Mouse (Mus musculus): ENCODE results near the gene Emsy. TPM values are rescaled to one million over a fixed set of nuclear protein-coding genes. Genes with fewer than 3 reads are reported as not detected.

Gene Emsy
- polyA plus RNA-seq (2012; rRNA removed) = 44.2 and 47.4 TPM in 2 replicates

GRCm38 (mm10) chr7:98656531-98657221, at the start of gene Emsy:
Gene Emsy (minus strand): TSS chr7:98656783.

GRCm38 (mm10) chr7:98702283-98703240, 46.0 kb upstream of the Emsy start, which contains the start of gene Thap12:
Gene Thap12 (plus strand): TSS chr7:98703103.

Other genes starting within 250 kb of the Emsy start
- gene Gucy2d, start 216.4 kb downstream of the Emsy start, polyA plus RNA-seq (2012; rRNA removed) = 0.04 and 0.06 TPM in 2 replicates
- 3.8 and 4.2 TPM in 2 replicates for gene Lrrc32, start 167.5 kb downstream of the Emsy start, polyA plus RNA-seq (2012; rRNA removed)
- 40.7 and 42.0 TPM in 2 replicates for gene Thap12, start 46.3 kb upstream of the Emsy start, polyA plus RNA-seq (2012; rRNA removed)
- gene Wnt11, start 178.3 kb upstream of the Emsy start, polyA plus RNA-seq (2012; rRNA removed) = 3.0 and 3.9 TPM in 2 replicates